Mouse (Mus musculus) cerebellum, adult 2 months (tissue): ENCODE data around the gene Cep55. TPM values are rescaled to one million over a fixed set of nuclear protein-coding genes. Genes with fewer than 3 reads are reported as not detected.

Source experiments
- DNase-seq, 2 experiments: peaks; one replicate each; pipeline ENCODE4 v3.0.0; 2021
- H3K27ac ChIP-seq: fragments of 200-500 bp; 2 replicates; pipeline ENCODE4 v1.5.1; 2012; ENCODE audit warnings: low read length, control low read depth, inconsistent platforms; ENCODE audit not compliant: insufficient read depth
- H3K27me3 ChIP-seq: fragments of 200-500 bp; 2 replicates; pipeline ENCODE4 v1.6.1; 2012; ENCODE audit warnings: inconsistent platforms, mild to moderate bottlenecking, low read length, moderate library complexity; ENCODE audit not compliant: control insufficient read depth, insufficient read depth
- H3K4me1 ChIP-seq: fragments of 200-500 bp; 2 replicates; pipeline ENCODE4 v1.6.1; 2011; ENCODE audit warnings: low read length; ENCODE audit not compliant: control insufficient read depth, insufficient read depth
- H3K4me3 ChIP-seq: fragments of 200-500 bp; replicated peaks from 2 replicates; pipeline ENCODE3; 2011; ENCODE audit warnings: mild to moderate bottlenecking, low read depth, low read length, control low read depth; ENCODE audit not compliant: insufficient read depth
- CTCF ChIP-seq: fragments of 200-500 bp; IDR thresholded peaks from 2 replicates; pipeline ENCODE4 v1.5.1; 2011; ENCODE audit warnings: low read depth, mild to moderate bottlenecking, control low read depth, low read length, moderate library complexity, borderline replicate concordance; ENCODE audit not compliant: insufficient read depth
- POLR2A ChIP-seq: fragments of 200-500 bp; IDR thresholded peaks from 2 replicates; pipeline ENCODE4 v1.6.1; 2011; ENCODE audit warnings: low read length, control low read depth, borderline replicate concordance; ENCODE audit not compliant: insufficient read depth
- WGBS: fragments of 180-500 bp; shearing (Covaris S2); methylation state at CpG from one replicate; pipeline ENCODE4 v1.1.7; 2018; 5-methylcytosine and 5-hydroxymethylcytosine counted together
- polyA plus RNA-seq: library from polyadenylated mRNA; depleted of rRNA; stranded (reverse); fragments of >200 nt; gene quantifications from 2 replicates; pipeline ENCODE4 v1.2.3, GENCODE M21; 2012

The Cep55 gene
- polyA plus RNA-seq, 1 experiment: 0.18 TPM

GRCm38 (mm10) chr19:38091512-38091985, 36.7 kb downstream of the Cep55 start:
- no peak overlapping the region for H3K4me3 ChIP-seq
- H3K27me3 ChIP-seq: no peaks in the 10 kb centered on the region; the same call in 1 of the 2 replicates
- 58% methylated on average over 4 of the region's 4 CpGs for WGBS
- TF ChIP-seq POLR2A (no peak), CTCF (no peak)
- no peak for DNase-seq
- H3K27ac ChIP-seq: no peak overlapping the region
- H3K4me1 ChIP-seq: no peaks in the 10 kb centered on the region

- TF ChIP-seq POLR2A (no peak), CTCF (no peak)
- H3K4me1 ChIP-seq: no peaks in the 10 kb centered on the region
- no peak overlapping the region for H3K4me3 ChIP-seq
- no peak for DNase-seq
- H3K27me3 ChIP-seq: no peaks in the 10 kb centered on the region; the same call in 1 of the 2 replicates
- 17% methylated on average over 4 of the region's 4 CpGs for WGBS
- H3K27ac ChIP-seq: no peak overlapping the region
These were observed 41.4 kb downstream of the Cep55 start for GRCm38 (mm10) chr19:38096231-38096630.

- WGBS: under 1% methylated on average over 77 of the region's 77 CpGs
- no peak within 1 kb of the TSS for H3K4me3 ChIP-seq
- no peak within 1 kb of the TSS for H3K27ac ChIP-seq
- DNase-seq: no peak
- no peak for TF ChIP-seq CTCF
- H3K4me1 ChIP-seq: no peaks in the 10 kb centered on the region
- no peaks in the 10 kb centered on the region; the same call in 1 of the 2 replicates for H3K27me3 ChIP-seq
These were observed 42.3 kb downstream of the Cep55 start, which contains the start of gene Ffar4 for GRCm38 (mm10) chr19:38096858-38097758. Ffar4 (plus strand) TSS chr19:38097071.

GRCm38 (mm10) chr19:38107871-38108270, 53.1 kb downstream of the Cep55 start:
- TF ChIP-seq POLR2A (no peak), CTCF (no peak)
- Histone ChIP-seq H3K4me3 (no peak overlapping the region), H3K4me1 (no peaks in the 10 kb centered on the region), H3K27me3 (no peaks in the 10 kb centered on the region), H3K27ac (no peak overlapping the region)
- 91% methylated on average over 4 of the region's 4 CpGs for WGBS
- no peak for DNase-seq

- no peak overlapping the region for H3K4me3 ChIP-seq
- DNase-seq: no peak
- no peaks in the 10 kb centered on the region for H3K4me1 ChIP-seq
- H3K27me3 ChIP-seq: no peaks in the 10 kb centered on the region
- 92% methylated on average over 15 of the region's 15 CpGs for WGBS
- TF ChIP-seq POLR2A (no peak), CTCF (no peak)
- no peak overlapping the region for H3K27ac ChIP-seq
These were observed 54.9 kb downstream of the Cep55 start for GRCm38 (mm10) chr19:38109506-38110242.

GRCm38 (mm10) chr19:38111056-38111455, 56.2 kb downstream of the Cep55 start:
- Histone ChIP-seq H3K4me3 (no peak overlapping the region), H3K27ac (no peak overlapping the region), H3K27me3 (no peaks in the 10 kb centered on the region), H3K4me1 (no peaks in the 10 kb centered on the region)
- 66% methylated on average over 8 of the region's 8 CpGs for WGBS
- no peak for DNase-seq
- no peak for TF ChIP-seq CTCF
- no peak for TF ChIP-seq POLR2A

GRCm38 (mm10) chr19:38112575-38112974, 57.8 kb downstream of the Cep55 start:
- DNase-seq: no peak
- Histone ChIP-seq H3K4me1 (no peaks in the 10 kb centered on the region), H3K27me3 (no peaks in the 10 kb centered on the region), H3K27ac (no peak overlapping the region), H3K4me3 (no peak overlapping the region)
- WGBS: 19% methylated on average over 4 of the region's 4 CpGs
- TF ChIP-seq CTCF (no peak), POLR2A (no peak)

- no peaks in the 10 kb centered on the region for H3K27me3 ChIP-seq
- WGBS: 92% methylated on average over 7 of the region's 7 CpGs
These were observed 60.2 kb downstream of the Cep55 start for GRCm38 (mm10) chr19:38114834-38115491.

More at GRCm38 (mm10) chr19:38114834-38115491, 60.2 kb downstream of the Cep55 start:
- Histone ChIP-seq H3K4me3 (no peak overlapping the region), H3K4me1 (no peaks in the 10 kb centered on the region), H3K27ac (no peak overlapping the region)
- DNase-seq: no peak
- TF ChIP-seq CTCF (no peak), POLR2A (no peak)
